Mouse (Mus musculus): ENCODE results near the gene Rora. TPM values are rescaled to one million over a fixed set of nuclear protein-coding genes. Genes with fewer than 3 reads are reported as not detected.

The Rora gene
- total RNA-seq, 2 experiments from 2014 or later: 21.2 to 31.2 TPM

DNA sequence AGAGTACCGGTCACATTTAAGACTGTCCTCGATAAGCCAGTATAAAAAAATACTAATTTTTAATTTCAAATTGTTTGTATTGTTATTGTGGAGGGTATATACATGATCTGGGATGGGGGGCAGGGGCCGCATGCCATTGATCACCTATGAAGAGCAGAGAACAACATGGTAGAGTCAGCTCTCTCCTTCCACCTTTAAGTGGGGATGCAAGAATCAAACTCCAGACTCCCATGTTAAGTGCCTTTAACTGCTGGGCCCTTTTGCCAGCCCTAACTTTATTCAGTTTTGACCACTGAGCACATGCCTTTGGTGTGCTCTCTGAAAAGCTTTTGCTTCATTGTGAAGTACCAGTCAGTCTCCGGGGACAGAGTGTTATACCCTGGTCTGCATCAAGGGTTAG, 650.4 kb downstream of the Rora start:
- DNase-seq (ENCODE audit: low spot score): no peak
- intact Hi-C loops (cut with DNase I): no loop called here

- intact Hi-C loops (cut with DNase I): no loop called here
- no peak for DNase-seq (ENCODE audit: low spot score)
Measured at GRCm38 (mm10) chr9:69304492-69304891, 650.9 kb downstream of the Rora start.

DNA sequence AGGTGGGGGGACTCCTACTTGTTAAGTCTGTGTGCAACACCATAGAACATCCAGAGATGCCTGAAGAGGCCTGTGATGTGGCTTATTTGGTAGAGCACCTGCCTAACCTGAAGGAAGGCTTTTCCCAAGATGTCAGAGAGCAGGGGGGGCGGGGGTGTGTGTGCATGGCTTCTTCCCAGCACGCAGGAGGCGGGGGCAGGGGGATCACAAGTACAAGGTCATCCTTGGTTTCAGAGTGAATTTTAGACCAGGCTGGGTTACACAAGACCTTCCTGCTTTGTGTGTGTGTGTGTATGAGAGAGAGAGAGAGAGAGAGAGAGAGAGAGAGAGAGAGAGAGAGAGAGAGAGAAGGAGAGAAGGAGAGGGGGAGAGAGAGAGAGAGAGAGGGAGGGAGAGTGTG, 651.4 kb downstream of the Rora start:
- DNase-seq (ENCODE audit: low spot score): no peak
- intact Hi-C loops (cut with DNase I): no loop called here

DNA sequence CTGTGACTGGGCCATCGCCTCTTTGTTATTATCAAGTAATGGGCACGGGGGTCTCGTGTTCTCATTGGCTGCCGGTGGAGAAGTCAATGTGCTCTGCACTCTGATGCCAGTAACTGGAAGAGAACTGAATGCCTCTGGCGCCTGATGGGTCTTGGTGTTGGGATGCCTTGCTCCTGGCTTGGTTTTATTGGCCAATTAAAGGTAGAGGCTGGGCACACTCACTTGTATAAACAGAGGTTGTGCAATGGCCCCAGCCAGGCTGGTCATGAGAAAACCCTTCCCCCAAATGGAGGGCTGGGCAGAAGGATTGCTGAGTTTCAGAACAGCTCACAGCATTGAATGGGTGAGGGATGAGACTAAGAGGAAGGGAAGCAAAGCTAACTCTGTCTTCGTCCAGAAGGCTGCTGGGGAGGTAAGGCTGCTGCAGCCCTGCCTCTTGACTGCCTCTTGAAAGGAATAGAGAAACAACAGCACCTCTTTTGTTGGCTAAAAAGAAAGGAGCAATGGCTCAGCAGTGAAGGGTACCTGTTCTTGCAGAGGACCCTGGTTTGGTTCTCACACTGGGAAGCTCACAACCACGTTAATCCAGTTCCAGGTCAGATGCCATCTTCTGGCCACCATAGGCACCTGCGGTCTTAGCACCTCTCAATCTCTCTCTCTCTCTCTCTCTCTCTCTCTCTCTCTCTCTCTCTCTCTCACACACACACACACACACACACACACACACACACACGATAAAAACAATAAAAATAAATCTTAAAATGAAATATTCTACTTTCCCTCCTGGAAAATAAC, 653.3 kb downstream of the Rora start:
- intact Hi-C loops (cut with DNase I): no loop called here
- no peak for DNase-seq (ENCODE audit: low spot score)

DNA sequence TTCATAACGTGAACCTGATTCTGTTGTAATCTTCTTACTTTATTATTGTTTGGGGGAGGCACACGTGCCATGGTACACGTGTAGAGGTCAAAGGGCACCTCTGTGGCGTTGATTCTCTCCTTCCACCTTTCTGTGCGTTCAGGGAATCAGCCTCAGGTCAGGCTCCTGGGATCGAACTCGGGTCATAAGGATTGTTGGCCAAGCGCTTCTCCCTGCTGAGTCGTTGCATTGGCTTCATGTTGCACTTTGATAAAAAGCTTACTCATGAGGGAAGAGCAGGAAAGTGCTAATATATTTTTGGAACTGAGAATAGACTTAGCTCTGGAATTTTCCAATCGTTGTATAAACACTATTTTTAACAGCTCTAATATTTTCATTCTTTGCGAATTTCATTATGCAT, 654.4 kb downstream of the Rora start:
- no peak for DNase-seq (ENCODE audit: low spot score)
- intact Hi-C loops (cut with DNase I): no loop called here

GRCm38 (mm10) chr9:69310524-69310923, 656.9 kb downstream of the Rora start:
- no peak for DNase-seq (ENCODE audit: low spot score)
- intact Hi-C loops (cut with DNase I): no loop called here

DNA sequence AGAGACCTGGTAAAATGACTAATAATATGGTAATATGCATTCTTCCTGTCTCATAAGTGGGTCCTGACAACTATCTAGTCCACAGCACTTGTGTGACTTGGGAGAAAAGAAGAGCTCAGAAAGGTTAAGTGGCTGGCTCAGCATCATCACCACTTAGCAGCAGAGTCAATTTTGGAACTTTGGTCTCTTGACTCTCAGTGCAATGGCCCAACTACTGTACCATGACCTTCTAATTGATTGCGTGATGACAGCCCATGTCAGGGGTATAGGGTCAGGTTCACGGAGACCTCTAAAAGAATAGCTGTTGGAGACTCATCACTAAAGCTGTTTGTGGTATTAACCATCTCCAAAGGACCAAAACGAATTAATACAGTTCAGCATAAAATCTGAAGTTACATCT, 659.7 kb downstream of the Rora start:
- intact Hi-C loops (cut with DNase I): no loop called here
- DNase-seq (ENCODE audit: low spot score): no peak

- intact Hi-C loops (cut with DNase I): no loop called here
- DNase-seq (ENCODE audit: low spot score): no peak
Measured at GRCm38 (mm10) chr9:69314451-69315210, 661.0 kb downstream of the Rora start.

DNA sequence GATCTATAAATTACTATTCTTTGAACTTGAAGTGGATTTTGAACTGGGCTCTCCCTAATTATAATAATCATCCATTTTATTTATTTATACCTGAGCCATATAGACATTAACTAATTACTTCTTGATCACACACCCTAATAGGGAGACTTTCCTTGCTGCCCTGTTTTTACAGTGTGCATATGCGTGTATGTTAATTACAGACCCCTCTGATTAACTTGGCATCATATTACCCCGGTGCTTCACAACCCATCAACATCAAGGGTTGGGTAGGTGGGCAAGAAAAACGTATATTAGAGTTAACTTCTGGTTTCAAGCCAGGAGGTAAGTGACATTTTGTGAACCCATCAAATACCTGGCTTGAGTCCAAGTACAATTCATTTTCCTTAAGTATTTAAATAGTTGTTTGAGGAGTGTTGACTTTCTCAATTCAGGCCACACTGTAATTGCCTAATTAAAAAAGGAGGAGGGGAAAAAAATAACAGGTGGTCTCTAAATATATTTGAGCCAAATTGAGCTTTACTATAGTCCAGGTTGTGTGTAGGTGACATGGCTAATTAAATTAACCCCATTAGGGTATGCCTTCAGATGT, 664.0 kb downstream of the Rora start:
- no peak for DNase-seq (ENCODE audit: low spot score)
- intact Hi-C loops (cut with DNase I): no loop called here

GRCm38 (mm10) chr9:69319434-69319833, 665.8 kb downstream of the Rora start:
- intact Hi-C loops (cut with DNase I): no loop called here
- no peak for DNase-seq (ENCODE audit: low spot score)

DNA sequence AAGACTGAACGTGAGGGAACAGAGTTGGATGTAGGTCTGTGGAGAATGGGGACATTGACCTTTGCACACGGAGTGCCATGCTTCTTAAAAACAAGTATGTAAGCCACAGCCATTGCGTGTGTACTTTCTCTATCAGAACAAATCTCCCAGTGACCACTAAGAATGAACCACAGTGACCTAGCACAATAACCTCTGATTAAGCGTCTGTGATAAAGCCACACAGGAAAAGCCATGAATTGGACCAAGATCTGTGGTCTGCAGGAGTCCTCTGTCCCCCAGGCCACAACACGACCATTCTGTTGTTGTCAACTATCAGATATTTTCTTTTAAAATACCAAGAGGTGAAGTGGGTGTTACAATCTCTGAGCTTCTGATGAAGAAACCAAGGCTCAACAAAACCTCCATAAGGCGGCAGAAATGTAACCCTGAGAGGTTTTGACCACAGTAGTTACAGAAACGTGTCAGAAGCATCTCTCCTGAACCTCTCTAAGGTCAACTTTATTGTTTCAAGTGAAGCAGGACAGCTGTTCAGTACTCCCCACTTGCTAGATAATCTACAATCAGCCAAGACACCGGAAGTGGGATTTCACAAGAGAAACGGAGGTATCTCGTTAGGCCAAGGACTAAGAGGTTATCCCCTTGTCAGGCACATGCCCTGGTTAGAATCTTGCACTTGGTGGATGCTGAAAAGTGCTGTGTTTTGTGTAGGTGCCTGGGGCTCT, 666.5 kb downstream of the Rora start:
- DNase-seq (ENCODE audit: low spot score): no peak
- intact Hi-C loops (cut with DNase I): no loop called here

DNA sequence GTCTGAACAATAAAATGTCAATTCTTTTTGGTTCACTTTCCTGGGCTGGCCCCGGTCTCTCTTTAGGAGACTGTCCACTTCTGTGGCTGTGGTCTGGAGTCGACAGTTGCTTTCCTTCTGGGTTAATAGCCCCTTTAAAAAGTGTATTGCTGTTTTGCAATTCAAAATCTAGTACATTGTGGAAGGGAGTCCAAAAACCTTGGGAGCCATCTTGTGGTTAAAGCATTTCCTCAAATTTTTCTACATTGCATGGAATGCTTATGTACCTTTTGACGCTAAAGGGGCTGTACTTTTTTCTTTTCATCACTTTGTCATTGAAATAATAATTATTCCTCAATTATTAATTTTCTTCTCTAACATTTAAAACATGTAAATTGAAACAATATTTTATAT, 667.0 kb downstream of the Rora start:
- intact Hi-C loops (cut with DNase I): no loop called here
- no peak for DNase-seq (ENCODE audit: low spot score)

DNA sequence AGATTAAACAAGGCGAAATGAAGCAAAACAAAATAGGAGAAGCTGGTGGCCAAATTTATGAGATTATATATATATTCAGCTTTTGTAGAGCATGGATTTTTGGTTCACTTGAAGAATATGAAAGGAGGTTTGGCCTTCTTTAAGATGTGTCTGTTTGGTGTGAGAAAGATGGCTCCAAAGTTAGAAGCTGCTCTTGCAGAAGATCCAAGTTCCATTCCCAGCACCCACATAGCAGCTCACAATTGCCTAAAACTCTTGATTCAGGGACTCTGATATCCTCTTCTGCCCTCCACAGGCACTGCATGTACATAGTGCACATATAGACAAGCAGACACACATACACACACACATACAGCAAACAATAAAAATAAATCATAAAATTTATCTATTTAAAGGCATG, 668.4 kb downstream of the Rora start:
- no peak for DNase-seq (ENCODE audit: low spot score)
- intact Hi-C loops (cut with DNase I): no loop called here

DNA sequence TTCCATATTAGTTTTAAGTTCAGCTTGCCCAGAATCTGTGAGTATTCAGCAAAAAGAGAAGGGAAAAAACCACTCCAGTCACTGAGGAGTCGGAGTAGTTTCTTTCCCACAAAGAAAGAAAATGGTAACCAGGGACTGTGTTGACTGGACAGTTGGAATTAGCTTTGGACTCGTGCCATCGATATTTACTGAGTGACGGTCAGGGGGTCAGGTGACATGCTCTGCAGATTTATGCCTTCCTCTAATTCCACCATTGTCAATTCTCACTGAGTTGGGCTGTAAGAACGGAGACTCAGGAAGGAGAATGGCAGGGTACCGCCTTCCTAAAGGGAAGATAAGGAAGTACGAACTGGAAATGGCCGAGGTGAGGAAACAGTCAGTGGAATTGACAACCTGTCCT, 670.2 kb downstream of the Rora start:
- intact Hi-C loops (cut with DNase I): no loop called here
- no peak for DNase-seq (ENCODE audit: low spot score)

DNA sequence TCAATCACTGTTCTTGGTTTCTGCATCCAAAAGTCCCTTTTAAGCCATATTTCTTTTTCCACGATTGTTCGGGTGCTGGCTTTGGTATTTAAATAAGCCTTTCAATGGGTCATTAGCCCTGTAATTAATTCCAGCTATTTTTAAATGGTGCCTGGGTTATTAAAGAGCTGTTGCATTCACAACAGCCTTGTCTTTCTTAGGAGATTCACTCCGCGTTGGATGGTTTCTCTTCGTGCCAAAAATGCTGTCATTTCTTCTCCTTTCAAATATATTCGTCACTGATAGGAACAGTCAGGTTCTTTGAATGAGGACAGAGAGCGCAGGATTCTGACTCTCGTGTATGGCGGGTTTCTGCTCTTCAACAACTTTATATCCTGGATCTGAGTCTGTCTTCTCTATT, 673.5 kb downstream of the Rora start:
- intact Hi-C loops (cut with DNase I): no loop called here
- no peak for DNase-seq (ENCODE audit: low spot score)

GRCm38 (mm10) chr9:69327591-69327990, 674.0 kb downstream of the Rora start:
- DNase-seq (ENCODE audit: low spot score): no peak
- intact Hi-C loops (cut with DNase I): no loop called here

DNA sequence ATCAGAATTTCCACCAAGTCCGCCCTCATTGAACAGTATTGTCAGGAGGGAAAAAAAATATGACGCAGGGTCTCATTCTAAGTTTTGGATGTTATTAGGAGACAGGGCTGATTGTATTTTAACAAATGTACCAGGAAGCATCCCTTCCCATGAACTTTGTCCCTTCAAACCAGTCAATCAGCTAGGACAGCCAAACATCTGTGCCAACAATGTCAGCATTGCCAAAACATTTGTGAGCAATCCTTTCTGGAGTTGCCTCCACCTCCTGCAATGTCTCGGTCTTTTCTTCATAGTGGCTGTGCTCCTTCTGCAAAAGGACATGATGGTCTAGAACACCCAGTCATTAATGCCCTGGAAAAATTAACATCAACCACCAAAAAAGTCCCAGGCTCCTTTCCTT, 678.2 kb downstream of the Rora start:
- intact Hi-C loops (cut with DNase I): no loop called here
- DNase-seq (ENCODE audit: low spot score): no peak

GRCm38 (mm10) chr9:69332802-69333568, 679.4 kb downstream of the Rora start:
- intact Hi-C loops (cut with DNase I): no loop called here
- DNase-seq (ENCODE audit: low spot score): no peak

DNA sequence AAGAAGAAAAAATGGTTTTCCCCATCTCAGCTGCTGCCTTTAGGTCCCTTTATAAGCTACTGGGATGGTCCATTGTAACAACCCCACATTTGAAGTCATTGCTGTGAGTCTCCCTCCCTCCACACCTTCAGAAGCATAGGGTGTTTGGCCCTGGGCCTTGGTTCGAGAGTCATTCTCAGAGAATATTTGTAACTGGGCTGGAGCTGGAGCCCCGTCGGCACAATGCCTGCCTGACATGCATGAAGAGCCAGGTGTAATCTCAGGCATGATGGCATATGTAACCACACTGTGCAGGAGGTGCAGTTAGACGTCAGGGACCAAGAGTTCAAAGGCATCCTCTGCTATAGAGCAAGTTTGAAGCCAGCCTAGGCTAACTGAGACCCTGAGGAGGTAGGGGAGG, 680.1 kb downstream of the Rora start:
- intact Hi-C loops (cut with DNase I): no loop called here
- no peak for DNase-seq (ENCODE audit: low spot score)

DNA sequence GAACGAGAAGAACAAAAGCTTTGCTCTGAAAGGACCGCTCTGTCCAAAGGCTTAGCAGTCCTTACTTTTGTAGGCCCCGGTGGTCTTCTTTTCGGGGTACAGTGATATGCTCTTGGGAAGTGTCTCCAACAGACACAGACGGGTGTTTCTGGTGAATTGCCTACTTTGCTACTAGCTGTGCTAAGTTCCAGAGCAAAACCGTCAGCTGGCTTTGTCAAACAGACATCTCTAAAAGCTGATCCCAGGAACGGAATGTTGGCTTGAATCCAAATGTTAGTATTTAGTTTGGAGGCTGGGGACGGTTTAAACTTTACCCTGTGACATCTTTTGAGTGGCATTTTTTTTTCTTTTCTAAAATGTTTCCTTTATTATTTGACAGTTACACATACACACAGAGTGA, 680.5 kb downstream of the Rora start:
- intact Hi-C loops (cut with DNase I): no loop called here
- DNase-seq (ENCODE audit: low spot score): no peak

Data from heart, postnatal 25 days (tissue).